Mouse (Mus musculus) ES-Bruce4 (cell line): ENCODE results near the gene Vmn2r89.
"Not testable (repeated sequence)": the region's sequence is repeated elsewhere in the genome, so short reads cannot be mapped to it uniquely, and the experiment has no call there.

Experiments
- CTCF ChIP-seq: IDR thresholded peaks from one replicate; pipeline ENCODE4 v1.8.1; 2011; ENCODE audit warnings: low read depth, low read length
- POLR2A ChIP-seq: IDR thresholded peaks from one replicate; pipeline ENCODE4 v1.8.1; 2011; ENCODE audit warnings: low read length; ENCODE audit not compliant: insufficient read depth

DNA sequence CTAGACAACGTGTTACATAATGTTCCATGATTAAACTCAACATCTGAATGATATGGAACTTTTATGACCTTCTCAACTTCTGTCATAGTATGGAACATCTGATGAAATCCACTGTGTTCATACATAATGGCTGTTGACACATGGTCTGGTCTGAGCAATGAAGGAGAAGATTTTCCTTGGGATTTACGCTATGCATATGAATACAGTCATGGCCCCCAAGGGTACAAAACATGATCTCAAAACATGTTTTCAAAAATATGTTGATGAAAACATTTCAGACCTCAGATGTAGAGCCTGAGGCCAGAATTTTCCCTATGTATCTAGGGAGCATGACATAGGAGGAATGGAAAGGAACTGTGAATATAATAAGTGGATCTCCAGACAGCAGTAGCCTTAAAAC lies at the start of gene Vmn2r89:
- TF ChIP-seq POLR2A, CTCF: not testable (repeated sequence)
